Mouse (Mus musculus) right cerebral cortex, postnatal 14 days (tissue): ENCODE data around the gene Spindoc.
A peak's percentile ranks its signal among the peaks of the same experiment; 100 is the strongest.

ENCODE experiments used
- DNase-seq: peaks from one replicate; pipeline ENCODE4 v3.0.0; 2022

Spindoc gene

DNA sequence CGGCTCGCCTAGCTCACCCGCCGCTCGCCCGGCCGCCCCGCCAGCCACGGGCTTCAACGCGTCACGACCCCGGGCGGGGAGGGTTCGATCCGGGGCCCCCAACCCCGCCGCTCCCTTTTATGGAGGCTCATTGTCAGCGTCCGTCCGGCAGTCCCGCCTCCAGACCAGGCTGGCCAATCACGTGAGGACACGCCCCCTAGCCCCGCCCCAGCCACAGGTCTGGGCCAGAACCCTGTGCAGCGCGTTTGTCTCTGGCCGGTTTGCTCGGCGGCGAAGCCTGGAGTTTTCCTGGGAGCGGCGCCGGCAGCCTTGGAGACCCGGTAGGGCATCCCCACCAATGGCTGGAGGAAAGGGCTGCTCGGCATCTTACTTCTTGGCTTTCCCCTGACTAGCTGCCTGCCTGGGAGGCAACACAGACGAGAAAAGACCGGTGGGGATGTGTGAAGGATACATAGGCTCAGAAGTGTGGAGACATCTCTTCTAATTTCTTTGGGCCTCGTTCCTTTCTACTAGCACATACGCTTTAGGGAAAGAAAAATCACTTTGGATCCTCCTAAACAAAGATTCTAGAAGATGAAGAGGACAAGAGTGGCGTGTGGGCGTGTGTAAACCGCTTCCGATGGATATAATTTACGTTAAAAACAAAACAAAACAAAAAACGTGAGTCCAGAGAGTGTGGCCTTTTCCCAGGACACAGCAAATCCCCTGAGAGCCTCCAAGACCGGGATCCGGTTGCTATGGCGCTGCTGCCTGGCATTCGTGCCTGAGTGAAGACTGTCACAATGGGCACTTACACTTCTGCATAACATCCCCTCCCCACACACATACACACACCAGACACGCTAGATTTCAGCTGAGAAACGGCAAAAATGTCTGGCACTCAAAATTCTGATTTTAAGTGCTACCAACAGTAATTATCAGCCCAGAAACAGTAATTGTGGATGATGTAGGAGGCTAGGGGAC is at the start of gene Spindoc:
Gene Spindoc (minus strand): TSS at position 92 of the 963 bp plus-strand sequence.
- peak; percentile 98 for DNase-seq

DNA sequence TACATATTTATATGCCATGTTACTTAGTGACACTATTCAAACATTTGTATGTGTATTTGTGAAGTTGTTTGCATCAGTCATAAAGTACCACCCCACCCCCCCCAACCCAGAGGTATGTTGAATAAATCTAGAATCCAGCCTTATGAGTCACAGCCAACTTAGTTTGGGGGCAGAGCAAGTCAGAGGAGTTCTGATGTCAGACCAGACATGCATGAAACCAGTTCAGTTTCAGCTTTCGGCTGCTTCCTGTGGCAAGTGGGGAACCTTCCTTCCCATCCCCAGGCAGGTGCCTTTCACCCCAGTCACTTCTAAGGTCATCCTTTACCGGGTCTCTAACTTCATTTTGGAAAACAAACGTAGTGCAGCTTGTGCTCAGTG is 42.6 kb upstream of the Spindoc start:
- DNase-seq, result no peak

GRCm38 (mm10) chr19:7424590-7425397 is 42.0 kb upstream of the Spindoc start:
- DNase-seq, result peak; percentile 24

DNA sequence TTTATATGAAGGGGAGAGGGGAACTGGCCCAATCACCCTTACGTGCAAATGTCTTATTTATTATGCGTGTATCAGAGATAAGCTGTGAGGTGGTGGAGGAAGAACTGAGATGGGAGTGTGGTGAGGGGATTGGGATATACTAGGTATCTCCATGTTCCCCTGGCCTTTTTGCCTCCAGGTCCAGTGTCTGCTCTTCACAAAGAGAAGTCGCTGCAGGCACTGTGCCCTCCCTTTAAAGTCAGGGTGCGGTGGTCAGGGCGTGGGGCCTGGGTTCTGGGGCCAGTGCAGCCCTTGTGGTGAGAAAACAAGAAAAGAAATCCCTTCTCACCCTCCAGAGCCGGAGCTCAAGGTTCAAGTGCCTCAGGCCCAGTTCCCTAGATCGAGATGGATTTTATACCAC is 41.3 kb upstream of the Spindoc start:
- no peak for DNase-seq

DNA sequence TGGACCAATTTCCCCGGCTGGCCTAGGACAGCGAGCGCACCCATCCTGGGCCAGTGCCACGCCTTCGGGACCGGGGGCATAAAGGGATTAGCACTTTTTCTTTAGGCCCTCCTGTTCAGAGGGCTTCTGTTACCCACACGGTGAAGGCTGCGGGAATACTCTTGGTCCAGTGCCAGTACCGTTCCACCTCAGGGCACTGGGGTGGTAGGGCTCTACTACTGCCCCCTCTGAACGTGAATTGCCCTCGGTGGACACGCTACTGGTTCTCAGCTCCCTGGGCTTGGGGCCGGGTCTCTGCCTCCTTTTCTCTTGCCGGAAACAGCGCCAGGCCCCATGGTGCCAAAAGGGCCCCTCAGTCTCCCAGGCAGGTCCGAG is 40.8 kb upstream of the Spindoc start:
- no peak for DNase-seq

DNA sequence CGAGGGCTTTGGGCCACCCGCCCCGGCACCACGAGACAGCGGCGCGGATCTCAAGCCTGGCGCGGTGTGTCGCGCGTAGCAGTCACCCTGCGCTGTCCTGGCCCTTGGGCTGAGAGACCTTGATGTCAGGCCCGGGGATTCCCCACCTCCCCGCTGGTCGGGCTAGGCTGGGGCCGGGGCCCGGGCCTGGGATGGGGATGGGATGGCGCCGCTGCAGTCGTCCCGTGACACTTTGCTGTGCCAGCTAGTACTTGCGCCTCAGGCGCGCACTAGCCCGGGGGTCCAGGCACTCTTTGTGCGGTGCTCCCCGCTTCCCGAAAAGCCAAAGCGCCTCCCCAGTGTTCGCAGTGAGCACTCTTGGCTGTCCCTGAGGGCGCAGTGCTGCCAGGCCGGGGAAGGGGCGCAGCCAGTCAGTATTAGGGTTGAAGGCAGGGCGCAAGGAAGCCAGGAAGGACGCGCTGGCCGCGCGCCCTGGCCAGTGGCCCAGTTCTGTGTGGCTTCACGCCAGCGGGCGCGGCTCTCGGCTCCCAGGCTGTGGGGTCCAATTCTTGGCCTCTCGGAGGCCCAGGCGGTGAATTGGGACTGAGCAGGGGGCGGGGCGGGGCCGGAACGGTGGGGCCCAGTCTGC is 40.3 kb upstream of the Spindoc start:
- DNase-seq, result peak; percentile 65

DNA sequence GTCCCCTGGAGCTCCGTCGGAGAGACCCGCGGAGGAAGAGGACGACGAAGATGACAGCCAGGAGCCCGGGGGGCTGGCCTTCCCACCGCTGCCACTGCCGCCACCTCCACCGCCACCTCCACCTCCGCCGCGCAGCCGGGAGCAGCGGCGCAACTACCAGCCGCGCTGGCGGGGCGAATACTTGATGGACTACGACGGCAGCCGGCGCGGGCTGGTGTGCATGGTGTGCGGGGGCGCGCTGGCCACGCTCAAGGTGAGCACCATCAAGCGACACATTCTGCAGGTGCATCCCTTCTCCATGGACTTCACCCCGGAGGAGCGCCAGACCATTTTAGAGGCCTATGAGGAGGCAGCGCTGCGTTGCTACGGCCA is 39.8 kb upstream of the Spindoc start:
- peak; percentile 32 for DNase-seq

GRCm38 (mm10) chr19:7421602-7422591 is 39.1 kb upstream of the Spindoc start:
- DNase-seq, result peak; percentile 72

GRCm38 (mm10) chr19:7420841-7421601 is 38.2 kb upstream of the Spindoc start:
- no peak for DNase-seq

DNA sequence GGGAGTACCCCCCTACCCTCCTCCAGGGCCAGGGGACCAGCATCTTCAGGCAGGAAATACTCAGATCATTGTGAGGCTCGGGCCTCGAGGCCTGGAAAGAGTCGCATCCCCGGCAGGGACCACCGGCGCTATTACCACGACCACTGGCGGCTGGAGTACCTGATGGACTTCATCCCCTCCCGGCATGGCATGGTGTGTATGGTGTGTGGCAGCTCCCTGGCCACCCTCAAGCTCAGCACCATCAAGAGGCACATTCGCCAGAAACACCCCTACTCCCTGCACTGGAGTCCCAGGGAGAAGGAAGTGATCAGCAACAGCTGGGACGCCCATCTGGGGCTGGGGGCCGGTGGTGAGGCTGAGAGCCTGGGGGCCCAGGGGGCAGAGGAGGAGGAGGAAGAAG is 37.3 kb upstream of the Spindoc start:
- no peak for DNase-seq

- no peak for DNase-seq
Measured at GRCm38 (mm10) chr19:7419134-7419533, 36.3 kb upstream of the Spindoc start.

GRCm38 (mm10) chr19:7417911-7418849 is 35.4 kb upstream of the Spindoc start:
- DNase-seq, result peak; percentile 79

GRCm38 (mm10) chr19:7416834-7417735 is 34.3 kb upstream of the Spindoc start, which contains the start of gene 2700081O15Rik:
2700081O15Rik (plus strand) TSS chr19:7417625.
- DNase-seq, result peak; percentile 76

GRCm38 (mm10) chr19:7415916-7416833 is 33.4 kb upstream of the Spindoc start:
- no peak for DNase-seq

GRCm38 (mm10) chr19:7412361-7412760 is 29.6 kb upstream of the Spindoc start:
- no peak for DNase-seq

GRCm38 (mm10) chr19:7404623-7405229 is 21.9 kb upstream of the Spindoc start:
- no peak for DNase-seq

DNA sequence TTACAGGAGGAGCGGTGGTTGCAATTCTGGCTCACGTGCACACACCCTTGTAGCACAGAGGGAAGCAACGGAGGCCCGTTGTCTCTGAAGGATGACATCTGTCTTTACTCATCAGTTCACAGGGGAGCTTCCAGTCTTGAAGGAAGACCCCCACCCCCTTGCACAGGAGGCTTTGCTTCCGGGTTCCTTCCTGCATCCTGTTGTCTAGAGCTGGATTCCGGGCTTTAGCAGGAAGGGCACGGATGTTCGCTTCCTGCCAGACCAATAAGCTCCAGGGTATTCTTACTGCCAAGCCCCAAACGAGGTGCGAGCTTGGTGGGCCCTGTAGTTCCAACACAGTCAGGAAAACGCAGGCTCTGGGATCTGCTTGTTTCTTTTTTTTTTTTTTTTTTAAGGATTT is 17.8 kb upstream of the Spindoc start:
- DNase-seq, result no peak
